Mouse (Mus musculus) cortical plate, adult 2 months (tissue): Measurements from ENCODE around the gene Med13l. TPM values are rescaled to one million over a fixed set of nuclear protein-coding genes. Genes with fewer than 3 reads are reported as not detected.

Experiments used
- H3K27ac ChIP-seq: fragments of 200-500 bp; 2 replicates; pipeline ENCODE4 v1.5.1; 2012; ENCODE audit warnings: low read length, control low read depth, inconsistent platforms; ENCODE audit not compliant: insufficient read depth
- H3K4me1 ChIP-seq: fragments of 200-500 bp; 2 replicates; pipeline ENCODE4 v1.6.1; 2011; ENCODE audit warnings: low read length; ENCODE audit not compliant: control insufficient read depth, insufficient read depth
- H3K4me3 ChIP-seq: fragments of 200-500 bp; 2 replicates; pipeline ENCODE4 v1.5.1; 2011; ENCODE audit warnings: mild to moderate bottlenecking, low read length, control low read depth; ENCODE audit not compliant: insufficient read depth
- CTCF ChIP-seq: fragments of 200-500 bp; IDR thresholded peaks from 2 replicates; pipeline ENCODE4 v1.5.1; 2011; ENCODE audit warnings: mild to moderate bottlenecking, control low read depth, low read length; ENCODE audit not compliant: insufficient read depth; ENCODE audit errors: extremely low read depth
- POLR2A ChIP-seq: fragments of 200-500 bp; IDR thresholded peaks from 2 replicates; pipeline ENCODE4 v1.6.1; 2011; ENCODE audit warnings: mild to moderate bottlenecking, low read length, control low read depth; ENCODE audit not compliant: insufficient read depth; ENCODE audit errors: extremely low read depth
- polyA plus RNA-seq: library from polyadenylated mRNA; depleted of rRNA; stranded (reverse); fragments of >200 nt; gene quantifications from 2 replicates; pipeline ENCODE4 v1.2.3, GENCODE M21; 2012

Med13l gene
- polyA plus RNA-seq, 1 experiment = 29.9 TPM

DNA sequence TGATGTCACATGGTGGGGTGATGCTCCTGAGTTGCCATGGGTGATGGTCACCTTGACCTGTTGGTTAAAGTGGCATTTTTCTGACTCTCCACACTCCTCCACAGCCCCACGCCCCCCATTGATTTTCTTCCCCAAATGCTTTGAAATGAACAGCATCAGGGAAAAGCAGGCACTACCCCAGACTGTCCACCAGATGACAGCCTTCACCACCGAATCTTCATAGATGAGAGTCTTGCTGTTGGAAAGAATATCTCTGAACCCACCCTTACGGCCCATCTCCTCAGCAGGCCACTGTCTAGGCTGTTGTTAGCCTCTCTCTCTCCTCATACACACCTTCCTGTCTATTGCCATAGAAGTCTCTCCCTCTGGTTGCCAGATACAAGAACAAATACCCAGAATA is 213.4 kb downstream of the Med13l start:
- Histone ChIP-seq H3K4me1 (no peaks in the 10 kb centered on the region), H3K4me3 (no peak overlapping the region), H3K27ac (no peak overlapping the region)
- TF ChIP-seq CTCF = peak; percentile 89
- TF ChIP-seq POLR2A = no peak

DNA sequence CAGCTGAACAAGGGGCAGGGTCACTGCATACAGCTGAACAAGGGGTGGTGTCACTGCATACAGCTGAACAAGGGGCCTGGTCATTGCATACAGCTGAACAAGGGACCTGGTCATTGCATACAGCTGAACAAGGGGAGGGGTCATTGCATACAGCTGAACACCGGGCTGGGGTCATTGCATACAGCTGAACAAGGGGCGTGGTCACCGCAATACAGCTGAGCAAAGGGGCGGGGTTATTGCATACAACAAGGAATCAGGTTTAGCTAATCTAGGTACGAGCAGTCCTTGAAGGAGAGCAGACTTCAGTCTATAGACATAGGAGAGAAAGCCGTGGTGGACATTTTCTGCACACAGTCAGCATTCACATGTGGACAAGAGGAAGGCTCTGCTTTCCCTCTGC is 215.9 kb downstream of the Med13l start:
- no peak overlapping the region for H3K4me3 ChIP-seq
- TF ChIP-seq CTCF (no peak), POLR2A (no peak)
- no peaks in the 10 kb centered on the region for H3K4me1 ChIP-seq
- no peak overlapping the region for H3K27ac ChIP-seq

DNA sequence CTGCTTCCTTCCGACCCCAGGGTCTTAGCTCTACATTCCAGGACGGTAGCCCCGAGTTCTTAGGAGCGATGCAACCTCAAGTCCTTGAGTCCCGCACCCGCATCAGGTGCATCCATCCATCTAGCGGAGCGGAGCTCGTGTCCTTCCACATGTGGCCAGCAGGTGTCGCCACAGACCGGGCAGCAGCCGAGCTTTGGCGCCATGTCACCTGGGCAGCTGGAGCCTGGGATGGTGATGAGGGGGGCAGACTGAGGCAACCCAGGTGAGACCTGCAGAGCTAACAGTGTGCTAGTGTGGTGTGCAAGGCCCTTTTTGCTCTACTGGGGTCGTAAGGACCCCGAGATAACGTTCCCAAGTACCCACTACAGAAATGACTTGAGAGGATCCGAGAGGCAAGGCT is 221.1 kb downstream of the Med13l start:
- no peak overlapping the region for H3K4me3 ChIP-seq

DNA sequence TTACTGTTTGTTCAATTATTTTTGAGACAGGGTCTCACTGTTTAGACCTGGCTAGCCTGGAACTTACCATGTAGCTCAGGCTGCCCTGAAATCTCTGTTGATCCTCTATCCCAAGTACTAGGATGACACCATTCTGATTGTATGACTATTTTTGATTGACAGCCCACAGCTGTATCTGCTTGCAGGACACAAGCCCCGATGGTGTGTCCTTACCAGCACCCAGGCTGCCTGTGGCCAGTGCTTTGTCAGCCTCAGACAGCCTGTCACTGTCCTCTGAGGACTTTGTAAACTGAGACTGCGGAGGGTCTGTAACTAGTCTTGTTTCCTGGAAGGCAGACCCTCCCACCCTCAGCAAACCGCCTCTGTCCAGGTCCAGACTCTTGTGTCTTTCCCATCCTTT is 221.7 kb downstream of the Med13l start:
- H3K4me1 ChIP-seq = no peaks in the 10 kb centered on the region
- no peak for TF ChIP-seq POLR2A
- TF ChIP-seq CTCF = no peak
- no peak overlapping the region for H3K4me3 ChIP-seq
- no peak overlapping the region for H3K27ac ChIP-seq

More for the DNA sequence above, 221.1 kb downstream of the Med13l start:
- TF ChIP-seq POLR2A (no peak), CTCF (peak; percentile 96)
- Histone ChIP-seq H3K4me1 (no peaks in the 10 kb centered on the region), H3K27ac (no peak overlapping the region)

DNA sequence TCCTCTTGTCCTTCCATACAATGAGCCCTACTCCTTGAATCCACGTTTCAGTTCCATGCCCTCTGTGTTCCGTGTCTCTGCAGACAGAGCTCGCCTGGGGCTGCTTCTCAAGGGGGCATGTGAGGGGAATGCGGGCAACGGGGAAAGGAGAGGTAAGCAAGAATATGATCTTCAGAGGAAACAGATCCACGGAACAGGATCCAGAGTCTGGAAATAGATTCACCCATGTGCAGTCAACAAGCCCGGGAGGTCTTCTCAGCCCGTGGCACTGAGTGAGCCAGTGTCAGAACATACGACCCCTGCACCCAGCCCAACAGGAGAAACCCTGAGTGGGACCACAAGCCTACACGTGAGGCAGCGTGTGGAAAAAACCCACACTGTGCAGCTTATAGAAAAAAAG is 228.7 kb downstream of the Med13l start:
- no peaks in the 10 kb centered on the region for H3K4me1 ChIP-seq
- no peak overlapping the region for H3K27ac ChIP-seq
- no peak overlapping the region for H3K4me3 ChIP-seq
- TF ChIP-seq POLR2A (no peak), CTCF (no peak)

DNA sequence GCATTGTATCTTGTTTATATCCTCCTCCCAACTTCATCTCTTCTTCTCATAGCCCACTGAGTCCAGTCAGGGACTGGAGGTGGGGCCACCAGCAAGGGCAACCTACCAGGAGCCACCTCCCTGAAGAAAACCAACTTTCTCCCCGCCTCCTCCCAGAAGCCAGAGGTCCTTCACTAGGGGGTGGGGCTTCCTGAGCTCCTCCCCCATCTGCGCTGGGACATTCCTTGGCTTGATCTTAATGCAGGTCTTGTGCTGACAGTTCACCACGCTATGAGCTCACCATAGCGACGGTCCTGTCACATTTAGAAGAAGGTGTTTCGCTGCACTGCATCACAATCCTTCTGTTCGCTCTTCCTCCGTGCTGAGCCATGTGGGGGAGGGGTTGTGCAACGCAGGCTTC is 229.3 kb downstream of the Med13l start:
- Histone ChIP-seq H3K27ac (no peak overlapping the region), H3K4me1 (no peaks in the 10 kb centered on the region), H3K4me3 (no peak overlapping the region)
- no peak for TF ChIP-seq POLR2A
- TF ChIP-seq CTCF = no peak

DNA sequence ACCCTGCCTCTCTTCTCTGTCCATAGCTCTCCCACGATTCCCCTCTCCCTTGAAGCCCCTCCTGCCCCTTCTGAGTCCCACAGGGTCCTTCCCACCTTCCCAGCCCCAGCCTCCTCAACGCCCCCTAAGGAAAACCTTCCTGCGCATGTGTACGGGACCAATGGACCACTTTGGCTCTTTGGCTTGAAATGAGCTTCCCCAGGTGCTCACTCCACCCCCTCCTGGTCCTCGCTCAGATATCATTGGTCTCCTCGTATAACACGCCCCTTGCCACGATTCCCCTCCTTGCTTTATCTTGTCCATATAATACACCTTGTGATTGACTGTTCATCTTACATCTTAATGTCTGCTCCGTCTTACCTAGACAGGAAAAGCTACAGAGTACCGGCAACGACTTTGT is 237.3 kb downstream of the Med13l start:
- no peak overlapping the region for H3K4me3 ChIP-seq
- no peaks in the 10 kb centered on the region for H3K4me1 ChIP-seq
- TF ChIP-seq CTCF (no peak), POLR2A (no peak)
- H3K27ac ChIP-seq = no peak overlapping the region

DNA sequence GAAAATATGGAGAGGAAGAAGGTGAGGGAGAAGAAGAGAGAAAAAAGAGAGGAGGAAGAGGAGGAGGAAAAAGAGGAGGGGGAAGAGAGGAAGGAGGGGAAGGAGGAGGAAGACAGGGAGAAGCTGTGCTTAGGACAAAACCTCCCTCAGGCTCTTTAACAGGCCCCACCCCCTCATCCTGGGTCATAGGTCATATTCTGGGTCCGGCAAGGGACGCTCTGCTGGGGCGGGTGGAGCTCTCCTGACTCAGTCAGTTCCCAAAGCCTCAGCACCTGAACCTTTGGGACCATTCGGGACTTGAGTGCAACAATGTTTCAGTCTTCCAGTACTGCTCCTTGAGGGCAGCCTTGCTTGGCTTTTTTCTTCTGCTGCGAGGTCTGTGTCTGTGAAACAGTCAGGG is 241.1 kb downstream of the Med13l start:
- Histone ChIP-seq H3K4me3 (no peak overlapping the region), H3K27ac (no peak overlapping the region), H3K4me1 (no peaks in the 10 kb centered on the region)
- no peak for TF ChIP-seq CTCF
- TF ChIP-seq POLR2A = no peak

DNA sequence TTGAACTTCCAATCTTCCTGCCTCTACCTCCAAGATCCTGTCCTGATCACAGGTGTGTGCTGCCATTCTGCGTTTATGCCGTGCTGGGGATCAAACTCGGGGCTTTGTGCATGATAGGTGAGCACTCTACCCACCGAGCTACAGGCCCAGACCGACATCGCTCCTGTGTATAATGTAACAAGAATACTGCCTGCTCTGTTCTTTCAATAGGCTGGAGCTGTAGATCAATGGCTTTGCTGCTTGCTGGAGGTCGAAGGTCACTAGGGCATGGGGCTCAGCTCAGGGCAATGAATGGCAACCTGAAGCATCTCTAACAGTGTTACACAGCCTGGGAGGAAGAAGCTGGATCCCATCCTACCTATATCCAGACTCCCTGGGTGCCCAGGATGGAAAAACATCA is 241.6 kb downstream of the Med13l start:
- TF ChIP-seq CTCF (no peak), POLR2A (no peak)
- Histone ChIP-seq H3K27ac (no peak overlapping the region), H3K4me1 (no peaks in the 10 kb centered on the region), H3K4me3 (no peak overlapping the region)

DNA sequence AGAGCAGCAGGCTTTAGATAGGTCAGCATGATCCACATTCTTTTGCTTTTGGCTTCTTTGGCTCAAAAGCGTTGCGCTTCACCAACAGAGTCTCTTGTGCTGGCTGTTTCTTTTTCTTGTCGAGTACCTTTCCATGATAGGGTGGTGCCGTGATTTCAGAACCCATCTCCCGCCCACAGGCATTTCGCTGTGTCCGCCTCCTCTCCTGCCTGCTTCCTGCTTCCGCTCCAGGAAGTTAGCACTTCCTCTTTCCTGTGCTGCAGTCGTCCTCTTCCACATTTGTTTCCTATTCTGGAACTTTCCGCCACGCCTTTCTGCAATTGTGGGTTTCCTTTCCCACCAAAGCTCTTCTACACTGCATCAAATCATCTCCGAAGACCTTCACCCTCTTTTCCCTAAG is 248.5 kb downstream of the Med13l start:
- no peak overlapping the region for H3K4me3 ChIP-seq
- H3K27ac ChIP-seq = no peak overlapping the region
- H3K4me1 ChIP-seq = no peaks in the 10 kb centered on the region
- TF ChIP-seq CTCF (no peak), POLR2A (no peak)

DNA sequence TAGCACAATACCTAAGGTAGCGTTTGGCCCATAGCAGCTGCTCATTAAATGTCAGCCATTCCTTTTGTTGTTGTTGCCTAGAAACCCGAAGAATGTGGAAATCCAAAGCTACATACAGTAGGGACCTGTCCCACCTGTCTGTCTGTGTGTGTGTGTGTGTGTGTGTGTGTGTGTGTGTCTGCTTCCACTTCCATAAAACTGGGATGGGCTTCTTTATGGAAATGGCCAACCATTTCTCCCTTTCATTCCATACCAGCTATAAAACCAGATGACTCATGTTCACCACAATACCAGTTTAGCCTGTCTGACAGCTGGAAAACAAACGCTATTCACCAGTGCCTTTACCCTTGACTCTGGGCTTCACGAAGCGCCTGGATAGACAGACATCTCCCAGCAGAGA is 249.1 kb downstream of the Med13l start:
- Histone ChIP-seq H3K4me1 (no peaks in the 10 kb centered on the region), H3K27ac (no peak overlapping the region), H3K4me3 (no peak overlapping the region)
- TF ChIP-seq POLR2A = no peak
- TF ChIP-seq CTCF = no peak
